Mouse (Mus musculus) G1E (cell line): ENCODE measurements around the gene Jak1.

Experiments
- CTCF ChIP-seq: IDR thresholded peaks from 2 replicates; pipeline ENCODE4 v1.5.1; 2012; ENCODE audit warnings: low read depth, low read length, inconsistent platforms, mixed read lengths
- GATA1 ChIP-seq: IDR thresholded peaks from 2 replicates; pipeline ENCODE4 v1.6.1; 2012; ENCODE audit warnings: borderline replicate concordance, low read length, inconsistent platforms, mixed read lengths
- GATA2 ChIP-seq: IDR thresholded peaks from 2 replicates; pipeline ENCODE4 v1.6.1; 2012; ENCODE audit warnings: low read depth, low read length, inconsistent platforms, borderline replicate concordance
- POLR2AphosphoS5 ChIP-seq: IDR thresholded peaks from 2 replicates; pipeline ENCODE4 v1.6.1; 2012; ENCODE audit warnings: low read depth, low read length, inconsistent platforms; ENCODE audit not compliant: insufficient replicate concordance
- TAL1 ChIP-seq: conservative IDR thresholded peaks from 2 replicates; pipeline ENCODE4 v1.6.1; 2012; ENCODE audit warnings: low read depth, low read length, inconsistent platforms, mixed read lengths

- TF ChIP-seq GATA1, result no peak
- no peak for TF ChIP-seq CTCF
- no peak for TF ChIP-seq POLR2AphosphoS5
- no peak for TF ChIP-seq TAL1
- TF ChIP-seq GATA2, result no peak
Measured at GRCm38 (mm10) chr4:101217026-101217540, 48.0 kb downstream of the Jak1 start.
